Mouse (Mus musculus) lung, embryonic 14.5 days (tissue): ENCODE results near the gene Vps41. TPM values are rescaled to one million over a fixed set of nuclear protein-coding genes. Genes with fewer than 3 reads are reported as not detected.

ENCODE experiments used
- ATAC-seq: fragments of 200-750 bp; cut with Nextera tagmentation; 2 replicates; pipeline ENCODE4 v1.8.0; 2017; ENCODE audit warnings: mild to moderate bottlenecking, moderate TSS enrichment, moderate library complexity; ENCODE audit not compliant: insufficient read depth
- DNase-seq: peaks from one replicate; pipeline ENCODE4 v3.0.0-alpha.2; 2015
- H3K27ac ChIP-seq: fragments of 300-500 bp; sonication (generic); 2 replicates; pipeline ENCODE4 v1.5.1; 2014; ENCODE audit warnings: low read depth, mild to moderate bottlenecking, moderate library complexity
- H3K27me3 ChIP-seq: fragments of 300-500 bp; sonication (generic); 2 replicates; pipeline ENCODE4 v1.6.1; 2014; ENCODE audit warnings: low read length, control low read depth; ENCODE audit not compliant: insufficient read depth
- H3K36me3 ChIP-seq: fragments of 300-500 bp; sonication (generic); 2 replicates; pipeline ENCODE4 v1.6.1; 2014; ENCODE audit warnings: control low read depth; ENCODE audit not compliant: insufficient read depth
- H3K4me1 ChIP-seq: fragments of 300-500 bp; sonication (generic); 2 replicates; pipeline ENCODE4 v1.6.1; 2014; ENCODE audit warnings: antibody characterized with exemption, control low read depth; ENCODE audit not compliant: insufficient read depth
- H3K4me2 ChIP-seq: fragments of 300-500 bp; sonication (generic); 2 replicates; pipeline ENCODE4 v1.6.1; 2014; ENCODE audit warnings: mild to moderate bottlenecking
- H3K4me3 ChIP-seq: fragments of 300-500 bp; sonication (generic); 2 replicates; pipeline ENCODE4 v1.5.1; 2014; ENCODE audit warnings: low read depth, low read length
- H3K9ac ChIP-seq: fragments of 300-500 bp; sonication (generic); 2 replicates; pipeline ENCODE4 v1.6.1; 2014
- H3K9me3 ChIP-seq: fragments of 300-500 bp; sonication (generic); 2 replicates; pipeline ENCODE4 v1.6.1; 2016; ENCODE audit warnings: low read depth, low read length, control low read depth
- CTCF ChIP-seq: IDR thresholded peaks from 2 replicates; pipeline ENCODE4 v1.5.1; 2016; ENCODE audit warnings: antibody characterized with exemption, low read depth
- WGBS: fragments of 180-500 bp; shearing (Covaris S2); extraction: QIAGEN DNeasy Blood & Tissue Kit; methylation state at CpG from one replicate; pipeline ENCODE4 v1.1.7; 2014; 5-methylcytosine and 5-hydroxymethylcytosine counted together
- polyA plus RNA-seq: library from polyadenylated mRNA; unstranded; fragments of >200 nt; fragmentation: Nextera tagmentation; extraction: Ambion mirVana; gene quantifications from 2 replicates; pipeline ENCODE4 v1.2.1, GENCODE M21; 2014

Gene Vps41
- polyA plus RNA-seq, 1 experiment from 2014 or later = 61.7 TPM

GRCm38 (mm10) chr13:18903623-18904022 is 186.5 kb downstream of the Vps41 start:
- H3K9ac ChIP-seq = no peak overlapping the region
- 79% methylated on average over 6 of the region's 6 CpGs for WGBS
- no peaks in the 10 kb centered on the region for H3K27me3 ChIP-seq
- no peak for ATAC-seq
- no peak for TF ChIP-seq CTCF
- H3K36me3 ChIP-seq = no peaks in the 10 kb centered on the region
- no peak overlapping the region for H3K27ac ChIP-seq
- no peak overlapping the region for H3K4me3 ChIP-seq
- H3K9me3 ChIP-seq = no peaks in the 10 kb centered on the region
- H3K4me2 ChIP-seq = no peak overlapping the region
- no peak for DNase-seq
- H3K4me1 ChIP-seq = no peaks in the 10 kb centered on the region

- Histone ChIP-seq H3K4me3 (no peak overlapping the region), H3K4me2 (no peak overlapping the region), H3K9me3 (no peaks in the 10 kb centered on the region), H3K27me3 (no peaks in the 10 kb centered on the region), H3K9ac (no peak overlapping the region), H3K36me3 (no peaks in the 10 kb centered on the region), H3K4me1 (no peaks in the 10 kb centered on the region), H3K27ac (no peak overlapping the region)
- WGBS = 49% methylated on average over 4 of the region's 4 CpGs
- ATAC-seq = no peak
- DNase-seq = no peak
- TF ChIP-seq CTCF = no peak
These were observed 197.7 kb downstream of the Vps41 start for GRCm38 (mm10) chr13:18914774-18915173.

Other genes starting within 250 kb of the Vps41 start
- gene Amph, start 230.9 kb downstream of the Vps41 start, polyA plus RNA-seq = 1.3 TPM in 2 replicates